Mouse (Mus musculus) gastrocnemius, postnatal 4 days (tissue): Measurements from ENCODE around the gene Apol6. TPM values are rescaled to one million over a fixed set of nuclear protein-coding genes. Genes with fewer than 3 reads are reported as not detected.

Experiments used
- DNase-seq, 2 experiments: peaks; one replicate each; pipeline ENCODE4 v3.0.0; 2021 to 2022; ENCODE audit warnings: low spot score in 2 of 2, mixed read lengths in 2 of 2
- total RNA-seq, 2 experiments: library from RNA; stranded (reverse); gene quantifications; 2 replicates each; pipeline ENCODE4 v1.2.3; 2021

Apol6 gene
- total RNA-seq, 2 experiments from 2014 or later = 5.9 to 7.8 TPM

- DNase-seq = no peak
Observed at GRCm38 (mm10) chr15:77102685-77103084, 58.2 kb downstream of the Apol6 start.

GRCm38 (mm10) chr15:77104349-77105158 is 60.0 kb downstream of the Apol6 start:
- no peak for DNase-seq

- no peak for DNase-seq
Observed at GRCm38 (mm10) chr15:77105273-77105672, 60.7 kb downstream of the Apol6 start.

Other genes starting within 250 kb of the Apol6 start
- gene Zfp251, start 173.3 kb upstream of the Apol6 start, total RNA-seq = 10 to 100 TPM; 15.3 to 16.9 TPM
- 1 to 10 TPM; 1.3 to 1.6 TPM for gene Zfp7, start 165.5 kb upstream of the Apol6 start, total RNA-seq
- gene Gm49527, start 165.4 kb upstream of the Apol6 start, total RNA-seq = not detected
- 1 to 10 TPM; 5.9 to 6.3 TPM for gene Zfp647, start 119.3 kb upstream of the Apol6 start, total RNA-seq
- gene 1110038F14Rik, start 96.2 kb upstream of the Apol6 start, total RNA-seq = 10 to 100 TPM; 38.5 to 38.9 TPM
- 100 to 1,000 TPM; 153 to 201 TPM for gene Mb, start 5.9 kb downstream of the Apol6 start, total RNA-seq